Mouse (Mus musculus) cerebellum, adult 8-10 months (tissue): ENCODE results near the gene Lats2.
"Not testable (repeated sequence)": the region's sequence is repeated elsewhere in the genome, so short reads cannot be mapped to it uniquely, and the experiment has no call there.

Experiments used
- DNase-seq: peaks from one replicate; pipeline ENCODE4 v3.0.0; 2022

The Lats2 gene

DNA sequence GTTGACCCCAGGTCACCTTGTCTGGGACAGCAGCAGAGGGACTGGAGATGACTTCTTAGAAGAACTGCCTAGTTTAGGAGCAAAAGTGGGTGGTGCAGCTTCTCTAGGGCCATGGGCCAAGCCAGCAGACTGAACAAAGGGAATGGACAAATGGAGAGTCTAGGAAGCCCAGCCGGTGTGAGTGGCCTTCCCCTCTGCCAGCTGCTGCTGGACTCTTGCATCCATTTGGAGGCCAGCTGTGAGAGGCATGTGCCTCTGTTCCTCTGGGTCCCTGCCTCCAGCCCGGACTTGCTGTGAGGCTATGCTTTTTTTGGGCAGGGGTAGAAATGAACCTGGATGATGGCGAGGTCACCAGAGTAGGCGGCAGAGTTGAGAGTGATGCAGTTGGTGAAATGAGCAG lies at the start of gene Lats2:
Lats2 (minus strand) TSS at position 152 of the 400 bp plus-strand sequence.
- no peak for DNase-seq

GRCm38 (mm10) chr14:57803731-57804130 lies 45.5 kb upstream of the Lats2 start:
- DNase-seq, result no peak

- peak; percentile 97 for DNase-seq
These were observed 40.1 kb upstream of the Lats2 start, which contains the start of gene Sap18 for GRCm38 (mm10) chr14:57797991-57798931. Gene Sap18, plus strand, starts transcription at chr14:57798180.

DNA sequence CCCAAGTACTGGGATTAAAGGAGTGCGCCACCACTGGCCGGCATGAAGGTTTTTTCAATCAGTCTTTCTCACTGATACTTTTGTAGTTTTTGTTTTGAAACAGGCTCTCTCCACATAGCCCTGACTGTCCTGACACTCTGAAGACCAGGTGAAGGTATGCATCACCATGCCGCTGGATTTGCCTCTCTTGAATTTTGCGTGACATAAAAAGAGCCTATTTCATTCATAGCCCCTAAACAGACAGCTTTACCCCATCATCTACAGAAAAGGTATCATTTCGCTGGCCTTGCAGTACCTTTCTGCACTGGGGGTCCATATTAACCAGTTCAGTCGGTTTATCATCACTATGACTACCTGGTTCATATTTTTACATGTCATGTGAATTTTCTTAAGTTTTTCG lies 39.4 kb upstream of the Lats2 start:
- DNase-seq, result no peak

DNA sequence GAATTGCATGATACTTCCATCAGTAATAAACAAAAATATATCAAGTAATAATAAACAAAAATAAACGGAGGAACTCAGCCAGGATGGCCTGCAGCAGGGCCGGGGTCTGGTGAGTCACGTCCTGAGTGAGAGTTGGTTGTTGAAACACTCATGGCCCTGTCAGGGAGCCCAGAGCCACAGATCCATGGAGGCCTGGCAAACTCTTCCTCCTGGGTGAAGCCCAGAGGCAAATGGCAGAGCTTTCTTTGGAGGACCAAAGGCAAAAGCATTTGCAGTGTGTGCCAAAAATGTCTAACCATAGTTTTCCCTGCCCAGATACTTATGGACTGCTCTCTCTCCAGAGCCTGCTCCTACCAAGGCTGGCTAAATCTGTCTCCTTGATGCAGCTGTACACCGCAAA lies 33.0 kb upstream of the Lats2 start:
- DNase-seq, result no peak

GRCm38 (mm10) chr14:57789759-57790158 lies 31.6 kb upstream of the Lats2 start:
- no peak for DNase-seq

GRCm38 (mm10) chr14:57789311-57789710 lies 31.1 kb upstream of the Lats2 start:
- no peak for DNase-seq

DNA sequence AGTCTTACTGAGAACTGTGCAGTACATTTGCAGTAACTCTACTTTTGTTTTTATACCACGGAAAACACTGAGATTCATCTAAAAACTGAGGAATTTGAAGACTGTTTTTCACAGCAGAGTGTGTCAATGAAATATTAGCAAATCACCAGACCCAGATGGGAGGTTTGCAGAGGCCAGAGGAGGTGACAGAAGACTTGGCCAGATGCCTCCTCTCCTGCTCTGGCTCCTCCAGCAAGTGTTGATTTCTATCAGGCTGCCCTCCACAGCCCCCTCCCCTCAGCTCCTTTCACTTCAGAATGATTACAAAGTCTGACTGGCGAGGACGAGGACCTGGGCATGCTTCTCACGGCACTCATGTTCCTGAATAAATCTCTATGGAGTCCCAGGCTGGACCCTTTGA lies 29.2 kb upstream of the Lats2 start:
- no peak for DNase-seq

DNA sequence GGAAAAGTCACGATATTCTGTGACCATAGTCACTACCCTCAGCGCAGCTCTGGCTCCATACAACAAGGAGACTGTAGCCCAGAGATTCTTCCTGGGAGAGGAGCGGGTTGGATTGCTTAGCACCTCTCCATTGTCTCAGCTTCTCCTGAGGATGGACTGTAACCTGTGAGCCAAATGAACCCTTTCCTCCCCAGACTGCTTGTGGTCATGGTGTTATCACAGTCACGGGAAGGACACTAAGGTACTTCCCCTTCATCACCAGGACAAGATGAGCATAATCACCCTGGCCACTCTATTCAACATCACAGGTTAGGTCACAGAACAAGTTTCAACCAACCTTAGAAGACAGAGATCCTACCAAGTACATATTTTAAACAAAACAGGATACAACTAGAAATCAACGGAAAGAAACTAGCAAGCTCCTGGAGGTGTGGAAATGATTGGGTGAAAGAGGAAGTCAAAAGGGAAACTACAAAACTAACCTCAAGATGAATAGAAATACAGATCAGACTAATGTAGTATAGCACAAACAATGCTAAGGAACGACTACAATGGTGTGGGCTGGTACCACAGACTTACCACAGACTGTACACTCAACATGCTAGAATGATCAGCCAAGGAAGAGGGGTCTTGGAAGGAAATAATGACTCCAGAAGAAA lies 14.1 kb upstream of the Lats2 start:
- no peak for DNase-seq

DNA sequence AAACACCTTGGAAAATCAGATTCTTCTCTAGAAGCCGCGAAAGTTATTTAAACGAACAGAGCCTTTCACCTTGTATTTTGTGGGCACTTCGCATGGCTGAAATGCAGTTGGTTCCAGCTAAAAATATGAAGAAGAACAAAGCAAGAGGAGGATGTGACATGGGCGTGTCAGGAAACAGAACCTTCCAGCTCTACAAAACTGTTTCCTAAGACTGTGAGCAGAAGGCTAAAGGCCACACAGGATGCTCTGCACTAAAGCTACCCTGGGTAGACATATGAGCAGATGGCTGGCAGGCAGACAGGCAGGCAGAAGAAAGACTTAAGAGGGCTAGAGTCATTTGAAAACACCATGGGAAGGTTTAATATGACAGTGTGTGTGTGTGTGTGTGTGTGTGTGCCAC lies 10.9 kb upstream of the Lats2 start:
- DNase-seq, result no peak

GRCm38 (mm10) chr14:57760447-57761412 lies 2.5 kb upstream of the Lats2 start:
- DNase-seq, result no peak

- no peak for DNase-seq
These were observed 2.1 kb downstream of the Lats2 start for GRCm38 (mm10) chr14:57756094-57756493.

DNA sequence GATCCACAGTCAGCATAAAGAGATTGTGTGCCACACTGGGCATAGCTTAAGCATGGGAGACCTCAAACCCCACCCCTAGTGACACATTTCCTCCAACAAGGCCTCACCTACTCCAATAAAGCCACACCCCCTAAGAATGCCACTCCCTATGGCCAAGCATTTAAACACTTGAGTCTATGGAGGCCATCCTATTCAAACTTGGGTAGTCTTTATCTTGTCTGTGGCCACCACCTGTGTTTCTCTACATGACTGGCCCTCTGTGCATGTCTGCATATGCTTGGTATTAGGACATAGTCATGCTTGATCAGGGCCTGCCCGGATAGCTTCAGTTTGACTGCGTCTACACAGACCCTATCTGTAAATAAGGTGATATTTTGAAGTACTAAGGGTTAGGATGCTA lies 2.5 kb downstream of the Lats2 start:
- no peak for DNase-seq

DNA sequence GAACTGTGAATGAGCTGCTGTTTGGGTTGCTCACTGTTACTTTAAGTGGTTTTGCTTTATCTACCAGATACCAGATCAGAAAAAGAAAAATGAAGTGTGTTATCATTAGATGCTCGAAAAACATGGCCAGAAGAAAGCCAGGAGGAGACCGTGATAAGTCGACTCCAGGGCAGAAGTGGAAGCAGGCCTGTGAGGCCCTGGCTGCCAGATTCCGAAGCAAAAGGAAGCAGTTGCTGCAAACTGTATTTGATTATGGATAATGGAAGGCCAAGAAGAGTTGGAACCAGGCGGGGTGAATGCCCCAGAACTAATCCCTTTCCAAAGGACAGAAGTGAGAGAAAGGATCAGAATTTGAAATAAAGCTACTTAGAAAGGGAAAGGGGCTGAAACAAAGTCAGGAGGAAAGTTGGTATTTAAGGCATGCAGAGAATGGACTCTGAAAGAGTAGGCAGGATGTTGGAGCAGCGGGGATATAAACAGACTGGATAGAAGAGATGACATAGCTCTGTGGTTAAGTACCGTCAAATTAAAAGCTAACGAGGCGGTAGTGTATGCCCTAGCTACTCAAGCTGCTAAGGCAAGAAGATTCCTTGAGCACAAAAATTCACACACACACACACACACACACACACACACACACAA lies 4.7 kb downstream of the Lats2 start:
- no peak for DNase-seq

- DNase-seq, result not testable (repeated sequence)
These were observed 7.2 kb downstream of the Lats2 start for GRCm38 (mm10) chr14:57751006-57751405.

- no peak for DNase-seq
These were observed 8.7 kb downstream of the Lats2 start for GRCm38 (mm10) chr14:57749501-57749900.

DNA sequence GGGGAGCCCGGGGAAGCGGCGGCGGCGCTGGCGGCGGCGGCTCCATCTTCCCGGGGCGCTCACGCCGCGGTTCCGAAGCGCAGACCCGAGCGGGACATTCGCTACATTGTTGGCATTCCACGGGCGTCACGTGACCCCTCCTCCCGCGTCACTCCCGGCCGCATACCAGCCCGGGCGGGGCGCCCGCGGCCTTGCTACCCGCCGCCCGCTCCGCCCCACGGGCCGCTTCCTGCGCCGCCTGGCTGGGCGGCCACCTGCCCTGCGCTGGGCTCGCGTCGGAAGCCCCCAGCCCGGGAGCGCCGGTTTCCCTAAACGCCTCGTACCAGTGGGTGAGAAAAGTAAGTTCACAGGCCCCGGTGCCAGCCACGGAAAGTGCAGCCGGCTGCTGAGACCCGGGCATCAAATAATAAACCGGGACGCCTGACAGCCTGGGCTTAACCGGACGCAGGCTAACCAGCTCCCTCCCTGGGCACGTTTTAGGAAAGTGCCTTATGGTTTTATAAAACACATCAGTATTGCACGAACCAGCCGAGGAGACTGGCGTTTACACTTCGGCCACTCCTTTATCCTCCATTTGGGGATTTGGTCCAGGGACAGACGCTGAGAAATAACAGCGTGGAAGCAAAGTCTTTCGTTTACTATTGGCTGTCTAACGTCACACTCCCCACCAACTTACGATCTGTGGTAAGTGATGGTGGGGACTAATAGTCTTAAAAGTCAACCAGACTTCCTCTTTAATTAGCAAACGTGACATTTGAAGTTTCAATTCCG lies 12.0 kb downstream of the Lats2 start, which contains the start of gene Gm49361:
Gm49361 (minus strand) TSS at position 103 of the 771 bp plus-strand sequence.
- peak; percentile 91 for DNase-seq

DNA sequence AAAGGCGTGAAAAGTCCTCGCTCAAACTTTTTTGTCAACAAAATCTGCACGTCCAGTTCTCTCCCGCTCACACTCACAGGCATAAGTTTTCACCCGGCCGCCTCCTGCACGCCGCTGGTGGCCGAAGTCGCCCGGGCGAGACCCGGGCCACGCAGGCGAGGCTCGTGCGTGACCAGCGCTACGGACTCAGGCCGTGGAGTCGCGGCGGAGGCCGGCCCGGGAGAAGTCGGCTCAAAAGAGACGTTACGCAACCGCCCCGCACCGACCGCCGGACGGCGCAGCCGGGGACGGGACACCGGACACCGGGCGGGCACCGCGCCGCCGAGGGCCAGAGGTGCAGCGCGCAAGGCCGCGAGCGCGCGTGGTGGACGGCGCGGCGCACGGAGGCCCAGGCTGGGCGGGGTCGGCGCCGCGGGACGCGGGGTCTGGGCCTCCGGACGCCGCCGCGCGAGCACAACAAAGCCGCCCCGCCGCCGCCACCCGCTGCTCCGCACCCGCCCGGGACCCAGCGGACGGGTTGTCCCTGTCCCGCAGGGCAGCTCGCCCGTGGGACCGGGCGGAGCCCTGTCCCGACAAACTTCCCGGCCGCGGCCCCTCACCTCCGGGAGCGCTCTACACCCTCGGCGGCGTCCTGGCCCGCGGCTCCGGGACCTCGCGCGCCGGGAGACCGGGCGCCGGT lies 12.8 kb downstream of the Lats2 start:
- DNase-seq, result peak; percentile 58

DNA sequence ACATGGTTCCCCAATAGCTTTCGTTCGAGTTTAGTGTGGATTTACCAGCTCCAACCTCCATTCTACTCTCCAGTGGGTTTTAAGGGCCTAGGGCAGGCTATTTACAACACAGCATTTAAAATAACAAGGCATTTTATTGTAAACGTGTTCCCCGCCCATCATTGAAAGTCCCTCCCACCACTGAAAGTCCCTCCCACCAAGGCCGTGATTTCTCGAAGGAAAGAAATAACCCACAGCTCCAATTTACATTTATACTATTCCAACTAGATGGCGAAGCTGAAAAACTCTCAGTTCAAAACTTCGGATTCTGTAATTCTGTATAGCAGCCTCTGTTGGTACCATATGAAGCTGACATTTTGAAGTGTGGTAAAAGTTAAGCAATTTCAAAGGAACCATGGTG lies 13.6 kb downstream of the Lats2 start:
- no peak for DNase-seq

GRCm38 (mm10) chr14:57740651-57741050 lies 17.5 kb downstream of the Lats2 start:
- DNase-seq, result no peak

DNA sequence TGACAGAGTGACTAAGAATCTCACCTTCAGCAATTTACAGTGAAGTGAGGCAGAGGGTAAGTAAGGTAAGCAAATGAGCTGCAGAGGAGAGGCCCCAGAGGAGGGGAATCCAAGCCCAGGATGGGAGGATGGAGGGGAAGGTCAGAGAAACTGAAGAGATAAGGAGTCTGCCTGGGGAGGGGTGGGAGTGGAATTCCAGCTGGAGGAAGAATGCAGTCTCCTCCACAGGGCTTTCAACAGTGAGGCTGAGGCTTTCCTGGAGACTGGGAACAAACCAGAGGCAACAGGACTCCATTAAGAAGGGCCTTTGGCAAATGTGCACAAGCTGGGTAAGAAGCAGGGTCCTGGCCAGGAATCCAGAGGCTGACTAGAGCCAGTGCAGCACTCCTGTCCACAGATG lies 21.1 kb downstream of the Lats2 start:
- DNase-seq, result no peak
